Mouse (Mus musculus): ENCODE measurements around the gene Znhit6.

DNA sequence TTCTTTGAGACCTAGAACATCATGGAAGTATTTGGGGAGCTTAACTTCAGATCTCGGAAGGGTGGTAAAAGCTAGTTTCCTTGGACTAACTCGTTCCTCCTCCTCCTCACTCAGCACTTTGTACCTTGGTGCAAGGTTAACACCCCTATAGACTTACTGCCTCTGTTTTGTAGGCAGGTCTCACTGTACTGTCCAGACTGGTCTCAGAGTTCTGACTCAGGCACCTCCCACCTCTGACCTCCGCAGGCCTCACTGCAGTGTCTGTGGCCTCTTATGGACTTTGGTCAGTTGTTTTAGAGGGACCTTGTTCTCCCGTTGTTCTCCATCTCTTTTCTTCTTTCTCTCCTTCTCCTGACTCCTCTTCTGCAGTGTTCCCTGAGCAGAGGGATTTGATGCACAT is 7.0 kb downstream of the Znhit6 start:
- TF ChIP-seq JUND (conservative IDR thresholded peaks at IDR 0.05; ENCODE audit: low read depth, low read length) (no peak), ZNF384 (IDR thresholded peaks at IDR 0.05; ENCODE audit: low read depth, low read length) (no peak)
